Mouse (Mus musculus): ENCODE results near the gene Zfp334.

- peak; percentile 66 for TF ChIP-seq CTCF (IDR thresholded peaks at IDR 0.05; ENCODE audit: low read depth, low read length)
- no peak for TF ChIP-seq POLR2A (IDR thresholded peaks at IDR 0.05; ENCODE audit: insufficient read depth, low read length)
Observed at GRCm38 (mm10) chr2:165337191-165337590, 50.9 kb downstream of the Zfp334 start.
